Mouse (Mus musculus): ENCODE results near the gene Trarg1. TPM values are rescaled to one million over a fixed set of nuclear protein-coding genes. Genes with fewer than 3 reads are reported as not detected.
A peak's percentile ranks its signal among the peaks of the same experiment; 100 is the strongest.
"Not testable (repeated sequence)": the region's sequence is repeated elsewhere in the genome, so short reads cannot be mapped to it uniquely, and the experiment has no call there.

Trarg1 gene
- 0.38 and 0.61 TPM in 2 replicates for polyA plus RNA-seq (2016; fragmentation: Nextera tagmentation; extraction: Ambion mirVana)

DNA sequence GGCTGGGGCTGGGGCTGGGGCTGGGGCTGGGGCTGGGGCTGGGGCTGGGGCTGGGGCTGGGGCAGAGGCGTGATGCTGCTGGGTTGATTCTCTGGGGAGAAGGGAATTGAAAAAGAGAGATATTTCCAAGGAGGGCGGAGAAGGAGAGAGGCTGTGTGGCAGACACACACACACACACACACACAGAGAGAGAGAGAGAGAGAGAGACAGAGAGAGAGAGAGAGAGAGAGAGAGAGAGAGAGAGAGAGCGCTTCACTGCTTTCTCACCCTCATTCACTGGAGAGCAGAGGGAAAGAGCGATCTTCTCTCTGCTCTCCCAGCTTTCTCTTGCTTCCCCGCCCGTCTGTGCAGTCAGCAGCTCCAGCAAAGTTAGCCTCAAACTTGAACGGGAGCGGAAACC is at the start of gene Trarg1:
Gene Trarg1 (plus strand): TSS at position 301 of the 400 bp plus-strand sequence.
- H3K4me3 ChIP-seq; ATAC-seq (ENCODE audit: insufficient number of reproducible peaks, insufficient read depth, low FRiP score, low TSS enrichment); H3K27ac ChIP-seq; H3K36me3 ChIP-seq; H3K4me1 ChIP-seq; H3K9me3 ChIP-seq; H3K9ac ChIP-seq; H3K4me2 ChIP-seq (replicated peaks): not testable (repeated sequence)
- 32% methylated on average over 7 of the region's 8 CpGs for WGBS
- peaks cover 14% of the 10 kb centered on the region for H3K27me3 ChIP-seq

DNA sequence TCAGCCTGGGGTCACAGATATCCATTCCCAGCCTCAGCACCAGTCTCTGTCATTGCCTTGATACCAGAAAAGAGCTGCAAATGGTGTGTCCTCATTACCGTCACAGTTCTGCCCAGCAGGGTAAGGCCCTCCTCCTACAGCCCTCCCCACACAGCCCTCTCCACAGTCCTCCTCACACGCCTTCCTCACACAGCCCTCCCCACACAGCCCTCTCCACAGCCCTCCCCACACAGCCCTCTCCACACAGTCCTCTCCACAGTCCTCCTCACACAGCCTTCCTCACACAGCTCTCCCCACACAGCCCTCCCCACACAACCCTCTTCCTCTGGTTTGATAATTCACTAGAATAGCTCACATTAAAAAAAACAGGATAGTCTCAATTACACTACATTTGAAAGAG is 49.6 kb upstream of the Trarg1 start:
- Histone ChIP-seq H3K9me3 (no peaks in the 10 kb centered on the region), H3K4me1 (no peaks in the 10 kb centered on the region), H3K27ac (no peak overlapping the region), H3K4me2 (replicated peaks) (no peak overlapping the region), H3K36me3 (no peaks in the 10 kb centered on the region), H3K27me3 (0 out of 2 replicates have a peak, but pooled peaks cover 2% of the 10 kb centered on the region), H3K4me3 (no peak overlapping the region), H3K9ac (no peak overlapping the region)
- ATAC-seq (ENCODE audit: insufficient number of reproducible peaks, insufficient read depth, low FRiP score, low TSS enrichment): no peak
- WGBS: 38% methylated on average over 2 of the region's 2 CpGs

DNA sequence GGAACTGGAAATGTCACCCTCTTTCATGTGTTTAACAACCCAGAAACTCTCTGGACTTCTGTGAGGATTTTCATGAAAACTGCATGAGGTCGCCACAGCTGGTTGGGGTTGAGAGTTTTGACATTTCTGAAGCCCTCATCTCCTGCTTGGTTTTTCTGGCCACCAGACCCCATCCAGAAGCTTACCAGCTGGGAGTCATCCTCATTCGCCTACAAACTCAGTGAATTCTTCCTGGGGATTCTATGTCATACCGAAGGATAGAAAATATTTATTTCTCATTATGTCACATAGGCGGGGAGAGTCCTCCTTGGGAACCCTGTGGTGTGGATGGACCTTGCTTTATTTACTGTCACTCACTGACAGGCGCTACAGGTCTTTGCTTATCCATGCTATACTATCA is 49.1 kb upstream of the Trarg1 start:
- Histone ChIP-seq H3K36me3 (no peaks in the 10 kb centered on the region), H3K4me2 (replicated peaks) (no peak overlapping the region), H3K4me3 (no peak overlapping the region), H3K9ac (no peak overlapping the region), H3K27me3 (0 out of 2 replicates have a peak, but pooled peaks cover 2% of the 10 kb centered on the region), H3K4me1 (no peaks in the 10 kb centered on the region), H3K9me3 (no peaks in the 10 kb centered on the region), H3K27ac (no peak overlapping the region)
- WGBS: 83% methylated on average over 5 of the region's 5 CpGs
- ATAC-seq (ENCODE audit: insufficient number of reproducible peaks, insufficient read depth, low FRiP score, low TSS enrichment): no peak

DNA sequence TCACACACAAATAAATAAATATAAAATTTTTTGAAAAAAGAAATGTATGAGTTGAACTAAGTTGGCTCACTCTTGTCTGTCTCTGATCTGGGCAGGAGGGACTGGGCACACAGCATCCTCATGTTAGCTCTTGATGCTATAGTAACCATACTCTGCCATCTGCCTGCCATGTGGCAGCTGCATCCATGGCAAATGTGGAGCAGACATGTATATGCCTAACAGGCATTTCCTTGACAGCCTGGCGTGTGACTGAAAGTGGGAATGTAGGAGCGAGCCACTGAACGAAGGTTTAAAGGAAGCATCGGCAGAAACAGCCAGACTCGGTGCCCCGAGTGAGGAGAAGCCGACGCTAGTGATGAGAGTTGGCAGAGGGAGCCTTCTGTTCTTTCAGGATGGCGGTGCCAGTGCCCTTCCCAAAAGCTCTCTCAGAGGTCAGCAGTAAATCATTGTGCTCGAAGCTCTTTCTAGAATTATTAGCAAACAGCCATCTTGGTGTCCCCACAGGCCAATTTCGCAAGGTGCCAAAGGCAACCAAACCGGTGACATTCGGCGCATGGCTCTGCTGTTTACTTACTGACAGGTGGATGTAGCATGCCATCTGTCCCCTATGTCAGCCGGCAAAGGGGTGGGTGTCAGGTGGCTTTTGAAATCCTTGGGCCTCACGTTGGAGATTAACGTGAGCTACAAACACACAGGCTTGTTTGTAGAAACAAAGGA is 40.2 kb upstream of the Trarg1 start:
- Histone ChIP-seq H3K4me3 (no peak overlapping the region), H3K27me3 (no peaks in the 10 kb centered on the region), H3K9me3 (no peaks in the 10 kb centered on the region), H3K36me3 (no peaks in the 10 kb centered on the region), H3K4me2 (replicated peaks) (no peak overlapping the region), H3K4me1 (peaks cover 5% of the 10 kb centered on the region; the same call in 1 of the 2 replicates), H3K27ac (no peak overlapping the region), H3K9ac (no peak overlapping the region)
- WGBS: 77% methylated on average over 17 of the region's 17 CpGs
- no peak for ATAC-seq (ENCODE audit: insufficient number of reproducible peaks, insufficient read depth, low FRiP score, low TSS enrichment)

DNA sequence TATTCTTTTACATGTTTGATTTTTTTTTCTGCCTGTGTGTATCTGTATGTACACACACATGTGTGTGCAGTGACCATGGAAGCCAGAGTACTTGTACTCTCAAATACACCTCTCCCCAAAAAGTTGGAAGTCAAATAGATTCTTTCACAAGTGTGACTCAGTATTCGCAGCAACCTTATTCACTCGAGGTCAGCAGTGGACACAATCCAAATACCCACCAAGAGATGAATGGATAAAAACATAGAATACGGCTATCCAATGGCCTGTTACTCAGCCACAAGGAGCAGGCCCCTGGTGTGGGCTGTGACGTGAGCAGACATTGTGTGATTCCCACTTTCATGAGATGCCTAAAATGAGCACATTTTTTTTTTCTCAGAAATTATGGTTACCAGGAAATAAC is 39.4 kb upstream of the Trarg1 start:
- Histone ChIP-seq H3K27me3 (no peaks in the 10 kb centered on the region), H3K36me3 (no peaks in the 10 kb centered on the region), H3K4me1 (peaks cover 13% of the 10 kb centered on the region), H3K4me2 (replicated peaks) (no peak overlapping the region), H3K4me3 (no peak overlapping the region), H3K9me3 (no peaks in the 10 kb centered on the region), H3K9ac (no peak overlapping the region), H3K27ac (no peak overlapping the region)
- 77% methylated on average over 4 of the region's 4 CpGs for WGBS
- no peak for ATAC-seq (ENCODE audit: insufficient number of reproducible peaks, insufficient read depth, low FRiP score, low TSS enrichment)

DNA sequence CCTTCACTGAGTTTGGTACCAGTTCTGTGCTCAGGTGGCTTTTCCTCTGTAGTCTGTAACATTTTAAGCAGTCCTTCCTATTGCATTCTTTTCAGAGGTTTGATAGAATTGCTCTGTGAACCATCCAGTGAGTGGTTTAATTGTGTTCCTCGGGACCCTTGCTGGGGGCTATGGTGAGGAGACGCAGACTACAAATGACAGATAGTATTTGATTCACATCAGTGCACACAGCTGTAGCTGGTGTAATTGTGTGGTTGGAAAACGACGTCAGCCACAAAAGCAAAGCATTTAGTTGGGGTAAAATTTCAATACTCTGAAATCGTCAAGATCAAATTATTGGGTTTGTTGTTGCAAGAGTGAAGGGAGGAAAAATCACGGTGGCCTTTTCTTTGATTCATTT is 35.4 kb upstream of the Trarg1 start:
- Histone ChIP-seq H3K36me3 (no peaks in the 10 kb centered on the region), H3K9ac (no peak overlapping the region), H3K9me3 (no peaks in the 10 kb centered on the region), H3K27ac (no peak overlapping the region), H3K4me1 (peaks cover 32% of the 10 kb centered on the region), H3K27me3 (no peaks in the 10 kb centered on the region), H3K4me2 (replicated peaks) (no peak overlapping the region), H3K4me3 (no peak overlapping the region)
- no peak for ATAC-seq (ENCODE audit: insufficient number of reproducible peaks, insufficient read depth, low FRiP score, low TSS enrichment)
- 23% methylated on average over 6 of the region's 6 CpGs for WGBS

DNA sequence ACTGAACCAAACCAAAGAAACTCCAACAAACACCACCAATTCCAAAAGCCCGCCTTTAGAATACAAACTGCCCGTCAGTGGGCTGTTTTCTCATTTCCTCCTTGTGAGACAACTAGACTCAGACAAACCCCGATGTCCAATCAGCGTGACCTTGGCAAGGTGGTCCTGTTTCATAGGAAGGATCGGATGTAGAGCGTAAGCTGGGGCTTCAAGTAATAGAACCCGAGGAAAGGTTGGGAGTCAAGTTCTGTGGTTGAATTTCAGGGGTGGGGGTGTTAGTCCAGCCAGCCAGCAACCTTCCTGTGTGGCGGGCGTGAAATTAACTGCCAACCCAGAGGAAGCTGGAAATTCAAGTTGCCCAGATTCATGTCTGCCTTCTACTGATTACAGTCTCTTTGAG is 34.6 kb upstream of the Trarg1 start:
- 42% methylated on average over 9 of the region's 9 CpGs for whole genome bisulfite sequencing
- Histone ChIP-seq H3K27me3 (no peaks in the 10 kb centered on the region), H3K36me3 (no peaks in the 10 kb centered on the region), H3K9ac (no peak overlapping the region), H3K27ac (no peak overlapping the region), H3K4me3 (no peak overlapping the region), H3K9me3 (no peaks in the 10 kb centered on the region), H3K4me2 (replicated peaks) (peak overlapping the region; percentile 52), H3K4me1 (peaks cover 32% of the 10 kb centered on the region)
- no peak for ATAC-seq (ENCODE audit: insufficient number of reproducible peaks, insufficient read depth, low FRiP score, low TSS enrichment)

DNA sequence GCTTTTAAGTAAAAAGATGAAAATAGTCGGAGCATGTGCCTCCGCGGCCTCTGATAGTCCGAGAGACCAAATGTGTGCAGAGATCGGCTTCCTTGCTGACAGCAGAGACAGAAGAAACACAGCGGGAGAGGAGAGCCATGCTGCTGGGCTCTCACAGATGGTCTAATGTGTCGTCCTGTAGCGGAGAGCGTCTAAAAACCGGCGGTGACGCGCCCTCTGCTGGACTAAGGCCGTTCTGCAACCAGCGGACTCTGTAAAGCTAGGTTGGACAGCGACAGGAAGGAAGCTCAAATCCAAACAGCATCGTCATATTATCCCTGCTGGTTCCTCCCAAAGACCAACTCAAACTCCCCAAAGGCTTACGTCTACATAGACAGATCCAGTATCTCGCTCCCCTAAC is 33.7 kb upstream of the Trarg1 start:
- Histone ChIP-seq H3K36me3 (no peaks in the 10 kb centered on the region), H3K4me1 (peaks cover 32% of the 10 kb centered on the region), H3K4me3 (peak overlapping the region; percentile 21), H3K27me3 (no peaks in the 10 kb centered on the region), H3K9ac (no peak overlapping the region), H3K27ac (no peak overlapping the region), H3K4me2 (replicated peaks) (peak overlapping the region; percentile 52), H3K9me3 (no peaks in the 10 kb centered on the region)
- under 1% methylated on average over 19 of the region's 19 CpGs for WGBS
- no peak; the same call in 1 of the 2 replicates for ATAC-seq (ENCODE audit: insufficient number of reproducible peaks, insufficient read depth, low FRiP score, low TSS enrichment)

DNA sequence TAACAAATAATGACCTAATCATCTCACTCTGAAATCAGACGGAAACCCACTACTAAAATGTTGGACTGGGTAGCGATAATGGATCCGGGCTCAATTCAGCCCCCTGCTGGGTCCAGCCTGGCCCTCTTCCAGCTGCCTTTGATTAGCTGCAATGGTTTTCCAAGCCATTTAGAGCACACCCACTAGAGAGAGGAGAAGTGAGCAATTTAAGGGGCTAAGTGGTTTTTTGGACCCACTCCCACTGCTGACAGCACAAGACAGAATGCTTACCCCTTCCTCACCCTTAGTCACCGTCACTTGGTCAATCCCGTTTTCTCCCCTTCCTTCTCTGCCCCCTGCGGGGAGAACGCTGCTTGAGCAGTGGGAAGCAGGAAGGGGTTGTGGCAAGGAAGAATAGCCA is 32.5 kb upstream of the Trarg1 start:
- Histone ChIP-seq H3K4me1 (peaks cover 32% of the 10 kb centered on the region), H3K4me2 (replicated peaks) (peak overlapping the region; percentile 39), H3K27me3 (no peaks in the 10 kb centered on the region), H3K4me3 (no peak overlapping the region), H3K9ac (no peak overlapping the region), H3K9me3 (no peaks in the 10 kb centered on the region), H3K36me3 (no peaks in the 10 kb centered on the region), H3K27ac (no peak overlapping the region)
- WGBS: 3% methylated on average over 7 of the region's 7 CpGs
- ATAC-seq (ENCODE audit: insufficient number of reproducible peaks, insufficient read depth, low FRiP score, low TSS enrichment): peak; percentile 10; the same call in 1 of the 2 replicates

DNA sequence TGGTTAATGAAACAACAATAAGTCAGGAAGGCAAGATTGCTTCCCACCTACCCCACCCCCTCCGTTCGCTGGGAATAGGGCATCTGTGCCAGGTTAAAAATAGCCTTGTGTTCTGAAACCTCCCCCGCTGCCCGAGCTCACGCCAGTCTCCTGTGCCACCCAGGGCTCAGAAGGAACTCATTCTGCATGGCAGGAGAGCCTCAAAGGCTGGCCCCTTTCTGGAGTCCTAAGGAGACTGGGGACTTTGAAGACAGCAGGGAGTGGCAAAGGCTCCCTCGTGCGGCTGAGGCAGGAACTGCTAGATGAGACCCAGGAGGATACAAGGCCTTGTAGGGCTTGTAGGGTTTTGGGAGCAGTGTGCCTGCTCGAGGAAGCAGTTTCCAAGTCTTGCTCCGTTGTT is 32.1 kb upstream of the Trarg1 start:
- Histone ChIP-seq H3K4me3 (no peak overlapping the region), H3K4me1 (peaks cover 32% of the 10 kb centered on the region)
- no peak for ATAC-seq (ENCODE audit: insufficient number of reproducible peaks, insufficient read depth, low FRiP score, low TSS enrichment)

DNA sequence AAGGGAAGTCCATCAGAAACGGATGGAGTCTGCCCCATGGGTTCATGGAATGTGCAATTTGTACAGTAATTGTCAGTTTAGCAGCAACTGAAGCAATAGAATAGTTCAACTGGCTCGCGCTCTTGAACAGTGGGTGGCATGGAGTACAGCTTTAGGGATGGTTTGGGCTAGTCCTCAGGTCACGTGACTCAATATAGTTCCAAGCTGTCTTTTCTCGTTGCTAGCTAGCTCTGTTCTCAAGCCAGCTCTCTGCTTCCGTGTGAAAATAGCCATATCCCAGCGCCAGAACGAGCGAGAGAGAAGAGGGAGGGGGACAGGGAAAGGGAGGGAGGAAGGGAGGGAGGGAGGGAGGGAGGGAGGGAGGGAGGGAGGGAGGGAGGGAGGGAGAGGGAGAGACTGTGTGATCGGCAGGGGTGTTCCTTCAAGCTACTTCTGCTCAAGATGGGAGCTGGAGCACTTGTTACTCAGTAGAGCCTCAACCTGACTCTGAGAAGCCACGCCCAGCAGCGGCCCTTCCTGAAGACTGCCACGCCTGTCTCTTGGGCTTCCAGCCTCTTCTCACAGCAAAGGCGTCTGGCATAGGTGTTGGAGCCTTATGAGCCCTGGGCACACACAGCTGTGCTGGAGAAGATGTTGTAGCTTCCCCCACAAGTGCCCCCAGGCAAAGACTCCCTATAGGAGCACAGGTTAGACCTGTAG is 28.6 kb upstream of the Trarg1 start:
- 64% methylated on average over 12 of the region's 14 CpGs for WGBS
- no peaks in the 10 kb centered on the region for H3K9me3 ChIP-seq
- no peak for ATAC-seq (ENCODE audit: insufficient number of reproducible peaks, insufficient read depth, low FRiP score, low TSS enrichment)
- no peaks in the 10 kb centered on the region for H3K36me3 ChIP-seq
- H3K4me2 ChIP-seq (replicated peaks): no peak overlapping the region
- H3K27me3 ChIP-seq: no peaks in the 10 kb centered on the region
- no peak overlapping the region for H3K27ac ChIP-seq
- H3K9ac ChIP-seq: no peak overlapping the region
- no peak overlapping the region for H3K4me3 ChIP-seq
- peaks cover 15% of the 10 kb centered on the region for H3K4me1 ChIP-seq

More for the DNA sequence above, 32.1 kb upstream of the Trarg1 start:
- H3K36me3 ChIP-seq: no peaks in the 10 kb centered on the region
- WGBS: 7% methylated on average over 9 of the region's 9 CpGs
- no peaks in the 10 kb centered on the region for H3K27me3 ChIP-seq
- H3K27ac ChIP-seq: no peak overlapping the region
- H3K4me2 ChIP-seq (replicated peaks): peak overlapping the region; percentile 39
- no peaks in the 10 kb centered on the region for H3K9me3 ChIP-seq
- no peak overlapping the region for H3K9ac ChIP-seq

DNA sequence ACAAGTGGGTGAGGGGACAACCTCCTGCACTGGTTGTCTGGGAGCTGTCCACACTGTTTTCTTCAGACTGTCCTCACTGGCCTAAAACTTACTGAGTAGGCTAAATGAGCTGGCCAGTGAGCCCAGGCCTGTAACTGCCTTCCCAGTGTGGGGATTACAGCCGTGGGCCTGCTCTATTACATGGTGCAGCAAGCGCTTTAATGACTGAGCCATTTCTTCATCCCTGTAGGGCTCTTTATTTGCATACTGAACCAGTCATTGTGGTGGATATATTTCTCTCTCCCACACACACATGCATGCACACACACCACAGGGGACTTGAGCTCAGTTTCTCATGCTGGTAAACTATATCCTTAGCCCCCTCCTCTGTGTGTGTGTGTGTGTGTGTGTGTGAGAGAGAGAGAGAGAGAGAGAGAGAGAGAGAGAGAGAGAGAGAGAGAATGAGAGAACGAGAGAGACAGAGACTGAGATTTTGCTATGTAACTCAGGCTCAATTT is 26.7 kb upstream of the Trarg1 start:
- H3K9ac ChIP-seq: no peak overlapping the region
- no peaks in the 10 kb centered on the region for H3K4me1 ChIP-seq
- 62% methylated on average over 3 of the region's 3 CpGs for WGBS
- H3K27me3 ChIP-seq: no peaks in the 10 kb centered on the region
- H3K36me3 ChIP-seq: no peaks in the 10 kb centered on the region
- no peak overlapping the region for H3K4me2 ChIP-seq (replicated peaks)
- ATAC-seq (ENCODE audit: insufficient number of reproducible peaks, insufficient read depth, low FRiP score, low TSS enrichment): no peak
- no peak overlapping the region for H3K4me3 ChIP-seq
- no peak overlapping the region for H3K27ac ChIP-seq
- H3K9me3 ChIP-seq: no peaks in the 10 kb centered on the region
